Mouse (Mus musculus) testis, adult 2 months (tissue): ENCODE data around the gene Rbp1. TPM values are rescaled to one million over a fixed set of nuclear protein-coding genes. Genes with fewer than 3 reads are reported as not detected.

Source experiments
- H3K27ac ChIP-seq: fragments of 200-500 bp; 2 replicates; pipeline ENCODE4 v1.5.1; 2012; ENCODE audit warnings: low read depth, low read length; ENCODE audit not compliant: control insufficient read depth, insufficient read depth
- H3K27me3 ChIP-seq: fragments of 200-500 bp; 2 replicates; pipeline ENCODE4 v1.6.1; 2012; ENCODE audit warnings: mild to moderate bottlenecking, low read length, moderate library complexity; ENCODE audit not compliant: control insufficient read depth, insufficient read depth
- H3K36me3 ChIP-seq: fragments of 200-500 bp; 2 replicates; pipeline ENCODE4 v1.6.1; 2012; ENCODE audit warnings: mild to moderate bottlenecking, low read length; ENCODE audit not compliant: control insufficient read depth, insufficient read depth
- H3K4me1 ChIP-seq: fragments of 200-500 bp; 2 replicates; pipeline ENCODE4 v1.6.1; 2012; ENCODE audit warnings: low read length; ENCODE audit not compliant: control insufficient read depth, insufficient read depth
- H3K4me3 ChIP-seq: fragments of 200-500 bp; 2 replicates; pipeline ENCODE4 v1.5.1; 2012; ENCODE audit warnings: low read depth, mild to moderate bottlenecking, low read length, moderate library complexity, mixed read lengths; ENCODE audit not compliant: control insufficient read depth
- CTCF ChIP-seq: fragments of 200-500 bp; IDR thresholded peaks from 2 replicates; pipeline ENCODE4 v1.5.1; 2012; ENCODE audit warnings: low read depth, mild to moderate bottlenecking, inconsistent platforms, low read length, moderate library complexity; ENCODE audit not compliant: control insufficient read depth, insufficient read depth, insufficient replicate concordance
- POLR2A ChIP-seq: fragments of 200-500 bp; IDR thresholded peaks from 2 replicates; pipeline ENCODE4 v1.6.1; 2012; ENCODE audit warnings: low read depth, mild to moderate bottlenecking, inconsistent platforms, low read length, moderate library complexity; ENCODE audit not compliant: control insufficient read depth
- polyA plus RNA-seq: library from polyadenylated mRNA; depleted of rRNA; stranded (reverse); fragments of >200 nt; gene quantifications from 2 replicates; pipeline ENCODE4 v1.2.3, GENCODE M21; 2012; rRNA removed

Rbp1 gene
- polyA plus RNA-seq, 1 experiment, result 3.2 TPM

DNA sequence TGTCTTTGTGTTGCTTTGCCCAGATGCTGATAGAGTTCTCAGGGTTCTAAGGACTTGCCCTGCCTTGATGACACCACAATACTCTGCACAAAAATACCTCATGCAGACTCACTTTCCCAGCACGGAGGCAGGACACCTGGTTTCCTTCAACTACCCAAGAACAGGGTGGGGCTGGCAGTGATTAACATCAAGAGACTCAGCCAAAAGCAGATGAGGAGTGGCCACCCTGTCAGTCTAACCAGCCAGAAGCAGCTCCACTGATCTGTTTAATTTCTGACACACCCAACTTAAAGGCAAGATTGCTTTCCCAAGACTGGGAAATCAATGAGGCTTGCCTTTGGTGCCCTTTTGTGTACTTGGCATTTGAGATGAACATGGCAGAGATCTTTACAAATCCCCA lies 70.1 kb downstream of the Rbp1 start:
- Histone ChIP-seq H3K4me3 (no peak overlapping the region), H3K27me3 (no peaks in the 10 kb centered on the region), H3K27ac (no peak overlapping the region), H3K4me1 (no peaks in the 10 kb centered on the region), H3K36me3 (no peaks in the 10 kb centered on the region)
- TF ChIP-seq CTCF, result no peak
- no peak for TF ChIP-seq POLR2A

Other genes with a start within 250 kb of the Rbp1 start
- 54.8 and 80.9 TPM in 2 replicates for gene Nmnat3, start 135.5 kb upstream of the Rbp1 start, polyA plus RNA-seq
- 0.20 TPM in 1 of 2 replicates, not detected in the other for gene Rbp2, start 63.2 kb downstream of the Rbp1 start, polyA plus RNA-seq
- 22.2 and 23.3 TPM in 2 replicates for gene Copb2, start 140.8 kb downstream of the Rbp1 start, polyA plus RNA-seq
- gene Mrps22, start 178.7 kb downstream of the Rbp1 start, polyA plus RNA-seq, result 20.9 and 23.2 TPM in 2 replicates